Mouse (Mus musculus): ENCODE results near the gene Bri3.
A peak's percentile ranks its signal among the peaks of the same experiment; 100 is the strongest.

Gene Bri3

GRCm38 (mm10) chr5:144234714-144235113, 9.5 kb upstream of the Bri3 start:
- DNase-seq (ENCODE audit: low spot score in 2 of 2): no peak

- DNase-seq (ENCODE audit: low spot score in 2 of 2): no peak
These were observed 5.3 kb upstream of the Bri3 start for GRCm38 (mm10) chr5:144238969-144239368.

GRCm38 (mm10) chr5:144245592-144245991, 1.4 kb downstream of the Bri3 start:
- no peak for DNase-seq (ENCODE audit: low spot score in 2 of 2)

GRCm38 (mm10) chr5:144246669-144247068, 2.4 kb downstream of the Bri3 start:
- no peak for DNase-seq (ENCODE audit: low spot score in 2 of 2)

- DNase-seq (ENCODE audit: low spot score in 2 of 2): no peak
These were observed 3.1 kb downstream of the Bri3 start for GRCm38 (mm10) chr5:144247307-144247706.

GRCm38 (mm10) chr5:144247906-144248585, 3.8 kb downstream of the Bri3 start:
- no peak for DNase-seq (ENCODE audit: low spot score in 2 of 2)

- DNase-seq (ENCODE audit: low spot score in 2 of 2): no peak
These were observed 5.6 kb downstream of the Bri3 start for GRCm38 (mm10) chr5:144249871-144250270.

- no peak for DNase-seq (ENCODE audit: low spot score in 2 of 2)
These were observed 7.8 kb downstream of the Bri3 start for GRCm38 (mm10) chr5:144251876-144252577.

GRCm38 (mm10) chr5:144253212-144253611, 9.0 kb downstream of the Bri3 start:
- no peak for DNase-seq (ENCODE audit: low spot score in 2 of 2)

GRCm38 (mm10) chr5:144254122-144254810, 10.0 kb downstream of the Bri3 start:
- DNase-seq (ENCODE audit: low spot score in 2 of 2): no peak

- peak; percentile 57 to 73 for DNase-seq (ENCODE audit: low spot score in 2 of 2)
These were observed 10.8 kb downstream of the Bri3 start for GRCm38 (mm10) chr5:144254811-144255631.

- peak; percentile 40 to 71 for DNase-seq (ENCODE audit: low spot score in 2 of 2)
These were observed 11.6 kb downstream of the Bri3 start for GRCm38 (mm10) chr5:144255632-144256540.

GRCm38 (mm10) chr5:144256541-144256870, 12.3 kb downstream of the Bri3 start:
- no peak for DNase-seq (ENCODE audit: low spot score in 2 of 2)

GRCm38 (mm10) chr5:144256888-144257287, 12.7 kb downstream of the Bri3 start:
- no peak for DNase-seq (ENCODE audit: low spot score in 2 of 2)

- DNase-seq (ENCODE audit: low spot score in 2 of 2): no peak
These were observed 13.3 kb downstream of the Bri3 start for GRCm38 (mm10) chr5:144257451-144258110.

- DNase-seq (ENCODE audit: low spot score in 2 of 2): peak; percentile 36 to 43
These were observed 13.9 kb downstream of the Bri3 start for GRCm38 (mm10) chr5:144258131-144258611.

GRCm38 (mm10) chr5:144258687-144259086, 14.4 kb downstream of the Bri3 start:
- no peak for DNase-seq (ENCODE audit: low spot score in 2 of 2)

- no peak for DNase-seq (ENCODE audit: low spot score in 2 of 2)
These were observed 15.0 kb downstream of the Bri3 start for GRCm38 (mm10) chr5:144259228-144259627.

- no peak for DNase-seq (ENCODE audit: low spot score in 2 of 2)
These were observed 16.2 kb downstream of the Bri3 start for GRCm38 (mm10) chr5:144260464-144260863.

- no peak for DNase-seq (ENCODE audit: low spot score in 2 of 2)
These were observed 17.1 kb downstream of the Bri3 start for GRCm38 (mm10) chr5:144261309-144261708.
